Mouse (Mus musculus) gastrocnemius, postnatal 36 days (tissue): ENCODE measurements around the gene Stat4. TPM values are rescaled to one million over a fixed set of nuclear protein-coding genes. Genes with fewer than 3 reads are reported as not detected.

Experiments used
- DNase-seq, 2 experiments: peaks; one replicate each; pipeline ENCODE4 v3.0.0; 2022
- intact Hi-C: fragments of 180-260 bp; cut with DNase I; formaldehyde crosslinking; loops from one replicate; pipeline ENCODE4 v1.15.1; 2025
- total RNA-seq, 2 experiments: library from RNA; stranded (reverse); gene quantifications; 2 replicates each; pipeline ENCODE4 v1.2.3; 2021

Stat4 gene
- total RNA-seq, 2 experiments from 2014 or later = 0.18 TPM; not detected in 1

DNA sequence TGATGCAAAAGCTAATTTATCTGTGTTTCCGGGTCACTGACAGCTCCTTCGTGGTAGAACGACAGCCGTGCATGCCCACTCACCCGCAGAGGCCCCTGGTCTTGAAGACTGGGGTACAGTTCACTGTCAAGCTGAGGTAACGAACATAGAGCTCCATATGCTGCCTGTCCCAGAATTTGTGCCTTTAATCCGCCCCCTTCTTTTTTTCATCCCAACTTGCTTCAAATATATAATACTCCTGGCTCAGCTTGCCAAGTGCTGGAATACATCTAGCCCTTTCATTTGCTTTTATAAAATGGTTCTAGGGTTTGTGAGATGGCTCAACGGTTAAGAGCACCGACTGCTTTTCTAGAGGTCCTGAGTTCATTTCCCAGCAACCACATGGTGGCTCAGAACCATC is 153.6 kb downstream of the Stat4 start:
- no peak for DNase-seq
- intact Hi-C loops = loop anchor here (10.0 kb wide), 1 partner anchor 494 kb away; the partner anchor contains the start of gene Nemp2

DNA sequence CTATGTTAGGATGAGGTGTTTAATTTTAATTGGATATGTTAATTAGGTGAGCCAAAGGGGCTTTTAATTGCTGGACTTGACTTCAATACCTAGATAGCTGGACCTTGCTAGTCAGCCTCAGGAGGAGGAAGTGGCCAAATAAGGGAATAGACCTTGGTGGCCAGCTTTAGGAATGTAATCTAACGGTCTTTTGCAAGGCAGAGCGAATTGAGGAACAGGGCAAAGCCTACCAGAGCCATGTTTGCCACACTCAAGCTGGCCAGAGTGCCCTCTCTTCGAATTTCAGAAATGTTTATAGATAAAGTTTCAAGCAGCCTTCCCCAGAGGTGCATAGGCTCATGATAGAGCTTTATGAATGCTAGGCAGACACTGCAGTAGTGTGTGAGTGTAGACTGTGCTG is 154.5 kb downstream of the Stat4 start:
- DNase-seq = no peak
- intact Hi-C loops = loop anchor here (10.0 kb wide), 1 partner anchor 493 kb away; the partner anchor contains the start of gene Nemp2

DNA sequence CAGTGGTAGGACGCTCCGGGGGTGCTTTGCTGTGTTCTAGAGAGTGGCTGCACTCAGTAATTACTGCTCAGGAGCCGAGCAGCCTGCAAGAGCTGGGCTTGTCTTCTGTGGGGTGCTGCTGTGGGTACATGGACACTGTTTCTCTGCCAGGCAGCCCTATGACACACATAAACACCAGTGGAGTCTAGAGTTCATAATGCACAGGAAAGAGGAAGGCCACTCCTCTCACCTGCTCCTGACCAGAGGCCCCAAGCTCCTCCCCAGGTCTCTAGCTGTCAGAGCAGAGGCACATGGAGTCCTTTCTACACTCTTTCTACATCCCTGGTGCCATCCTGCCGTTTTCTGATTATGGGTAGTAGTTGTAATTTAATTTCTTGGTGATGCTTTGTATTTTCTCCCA is 155.2 kb downstream of the Stat4 start:
- intact Hi-C loops = loop anchor here (10.0 kb wide), 1 partner anchor 493 kb away; the partner anchor contains the start of gene Nemp2
- DNase-seq = no peak

DNA sequence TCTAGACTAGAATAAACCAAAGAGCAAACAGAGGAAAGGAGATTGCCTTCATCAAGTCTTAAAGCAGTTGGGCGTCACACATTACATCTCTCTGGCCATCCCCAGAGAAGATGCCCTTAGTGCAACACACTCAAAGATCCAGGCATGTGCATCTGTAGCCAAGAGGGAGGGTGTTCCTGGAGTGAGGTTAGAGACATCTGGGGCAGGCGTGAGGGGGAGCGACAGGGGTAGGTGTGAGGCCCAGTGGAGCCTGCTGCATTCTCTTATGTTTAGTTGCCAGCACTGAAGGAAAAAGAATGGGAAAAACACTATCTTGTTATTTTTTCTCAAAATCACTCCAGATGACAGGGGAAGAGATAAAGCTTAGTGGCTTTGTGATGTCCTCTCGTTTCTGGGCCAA is 156.2 kb downstream of the Stat4 start:
- intact Hi-C loops = loop anchor here (10.0 kb wide), 1 partner anchor 492 kb away; the partner anchor contains the start of gene Nemp2
- no peak for DNase-seq

DNA sequence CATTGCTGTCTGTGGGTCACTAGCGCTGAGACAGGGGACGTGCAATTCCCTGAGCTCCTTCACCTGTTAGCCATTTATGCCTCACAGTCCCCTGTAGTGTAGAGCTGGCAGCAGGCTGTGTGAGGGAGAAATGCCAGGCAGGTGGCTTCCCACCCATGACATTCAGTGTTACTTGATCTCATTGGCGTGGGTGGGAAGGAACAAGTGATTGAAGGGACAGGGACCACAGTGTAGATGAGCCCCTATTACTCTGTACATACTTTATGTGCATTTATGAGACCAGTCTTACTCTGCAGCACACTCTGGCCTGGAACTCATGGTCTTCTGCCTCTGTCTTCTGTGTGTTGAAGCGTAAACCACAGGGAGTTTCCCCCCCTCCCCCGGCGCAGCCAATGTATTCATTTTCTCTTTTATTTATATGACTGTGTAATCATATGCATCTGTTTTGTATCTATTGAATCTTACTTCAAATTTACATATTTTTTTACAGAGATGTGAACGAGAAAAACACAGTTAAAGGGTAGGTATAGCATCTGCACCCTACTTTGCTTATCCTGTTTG is 156.7 kb downstream of the Stat4 start:
- DNase-seq = no peak
- intact Hi-C loops = loop anchor here (10.0 kb wide), 1 partner anchor 491 kb away; the partner anchor contains the start of gene Nemp2

DNA sequence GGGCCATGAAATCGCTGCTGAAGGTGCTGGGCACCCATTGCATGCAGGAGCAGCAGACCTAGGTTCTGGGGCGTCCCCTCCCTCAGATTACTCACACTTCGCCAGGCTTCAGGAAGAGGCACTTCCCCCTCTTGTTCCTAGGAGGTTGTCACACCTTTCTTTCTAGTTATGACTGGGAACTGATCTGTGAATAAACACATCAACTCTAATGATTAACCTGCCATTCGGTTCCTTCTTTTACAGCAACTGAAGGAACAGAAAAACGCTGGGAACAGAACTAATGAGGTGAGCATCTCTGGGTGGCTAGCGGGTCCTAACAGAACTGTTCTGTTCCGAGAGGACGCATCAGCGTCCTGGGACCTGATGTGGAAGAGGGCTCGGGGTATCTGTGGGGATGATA is 158.0 kb downstream of the Stat4 start:
- no peak for DNase-seq
- intact Hi-C loops = loop anchor here (10.0 kb wide), 1 partner anchor 490 kb away; the partner anchor contains the start of gene Nemp2

DNA sequence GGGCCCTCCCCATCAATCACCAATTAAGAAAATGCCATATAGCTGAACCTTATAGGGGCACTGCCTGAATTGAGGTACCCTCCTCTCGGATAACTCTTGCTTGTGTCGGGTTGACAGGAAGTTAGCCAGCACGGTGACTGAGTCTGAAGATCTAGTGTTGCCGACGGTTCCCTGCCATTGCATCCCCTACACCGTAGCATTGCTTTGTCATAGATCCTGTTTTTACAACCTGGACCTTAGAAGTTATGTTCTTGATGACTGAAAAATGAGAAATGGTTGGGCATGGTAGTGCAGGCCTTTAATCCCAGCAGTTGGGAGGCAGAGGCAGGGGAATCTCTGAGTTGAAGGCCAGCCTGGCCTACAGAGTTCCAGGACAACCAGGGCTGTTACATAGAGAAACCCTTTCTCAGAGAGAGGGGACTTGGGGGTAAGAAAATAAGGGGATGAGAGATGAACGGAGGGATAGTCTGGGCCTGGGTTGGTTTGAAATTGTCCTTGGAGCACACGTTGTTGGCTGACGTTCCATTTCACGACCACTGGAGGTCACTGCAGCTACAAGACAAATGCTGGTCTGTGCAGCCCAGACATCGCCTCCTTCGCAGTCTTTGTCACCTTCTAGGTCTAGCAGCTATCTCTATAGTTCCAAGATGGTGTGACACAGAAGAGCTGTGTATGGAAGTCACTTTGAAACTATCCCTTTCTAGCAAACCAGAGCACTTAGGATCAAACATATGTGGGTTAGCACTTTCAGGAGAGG is 159.4 kb downstream of the Stat4 start:
- peak in 1 of 2 experiments; percentile 23 for DNase-seq
- intact Hi-C loops = loop anchor here (1.0 to 10.0 kb wide), 2 partner anchors 156 to 488 kb away; partner anchors contain the start of gene Nemp2

DNA sequence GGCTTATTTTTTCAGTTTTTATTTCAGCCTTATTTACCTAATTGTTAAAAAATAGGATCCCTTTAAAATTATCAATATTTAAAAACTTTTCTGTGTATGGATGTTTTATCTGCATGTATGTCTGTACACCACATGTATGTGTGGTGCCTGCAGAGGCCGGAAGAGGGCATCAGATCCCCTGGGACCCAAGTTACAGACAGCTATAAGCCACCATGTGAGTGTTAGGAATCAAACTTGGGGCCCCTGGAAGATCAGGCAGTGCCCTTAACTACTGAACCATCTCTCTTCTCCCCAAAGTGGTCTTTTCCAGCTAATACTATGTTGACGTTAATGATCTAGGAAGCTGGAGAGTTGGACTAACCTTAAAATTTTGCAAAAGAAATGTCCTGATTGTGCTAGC is 160.5 kb downstream of the Stat4 start:
- no peak for DNase-seq
- intact Hi-C loops = loop anchor here (10.0 kb wide), 1 partner anchor 487 kb away; the partner anchor contains the start of gene Nemp2

DNA sequence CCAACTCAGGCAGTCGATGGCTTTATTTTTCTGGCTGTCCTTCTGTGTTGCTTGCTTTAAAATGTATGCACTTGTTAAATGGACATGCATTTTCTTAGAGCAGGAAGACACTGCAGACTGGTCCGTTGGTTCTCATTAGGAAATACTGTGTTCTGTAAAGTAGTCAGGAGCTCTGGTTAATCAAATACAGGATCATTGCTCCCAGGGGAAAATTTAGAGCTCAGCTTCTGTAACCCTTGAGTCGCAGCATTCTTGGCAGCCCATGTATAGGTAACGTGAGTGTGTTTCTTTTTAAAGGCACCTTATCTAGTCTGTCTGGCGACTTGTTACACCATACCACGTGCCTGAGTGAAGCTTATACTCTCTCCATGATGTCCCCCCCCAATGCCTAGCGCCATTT is 161.2 kb downstream of the Stat4 start:
- intact Hi-C loops = loop anchor here (1.0 to 10.0 kb wide), 2 partner anchors 119 to 487 kb away; partner anchors contain the start of gene Nemp2
- DNase-seq = no peak

DNA sequence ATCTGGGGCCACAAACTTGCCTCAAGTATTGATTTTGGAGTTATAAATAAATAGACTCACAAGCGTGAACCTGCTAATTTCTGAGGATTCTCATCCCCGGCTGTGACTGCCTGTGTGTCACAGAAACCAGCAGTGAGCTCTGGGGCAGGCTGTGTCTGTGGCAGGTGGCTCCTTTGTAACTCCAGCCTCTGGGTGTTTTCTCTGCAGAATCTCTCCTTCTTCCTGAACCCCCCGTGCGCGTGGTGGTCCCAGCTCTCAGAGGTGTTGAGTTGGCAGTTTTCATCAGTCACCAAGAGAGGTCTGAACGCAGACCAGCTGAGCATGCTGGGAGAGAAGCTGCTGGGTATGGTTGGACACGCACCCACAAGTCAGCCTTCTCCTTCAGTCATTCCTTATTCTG is 161.7 kb downstream of the Stat4 start:
- no peak for DNase-seq
- intact Hi-C loops = loop anchor here (1.0 to 10.0 kb wide), 2 partner anchors 119 to 486 kb away; partner anchors contain the start of gene Nemp2

DNA sequence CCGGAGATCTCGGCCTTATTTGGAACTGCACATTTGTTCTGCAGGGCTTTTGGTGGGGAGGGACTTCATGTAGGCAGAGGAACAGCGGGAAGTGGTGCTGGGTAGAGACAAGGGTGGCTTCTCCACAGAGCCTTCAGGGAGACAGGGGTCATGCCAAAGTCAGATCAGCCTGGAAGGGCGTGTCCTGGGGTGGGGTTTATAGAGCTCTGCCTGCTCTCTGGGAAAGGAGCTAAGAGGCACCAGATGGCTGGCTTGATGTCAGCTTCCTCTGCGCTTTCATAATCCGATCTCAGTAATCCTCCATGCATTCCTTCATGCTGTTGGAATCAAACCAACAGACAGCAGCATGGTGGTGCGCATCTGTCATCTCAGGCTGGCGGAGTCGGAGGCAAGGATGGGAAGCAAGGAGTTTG is 163.0 kb downstream of the Stat4 start:
- peak; percentile 51 to 57 for DNase-seq
- intact Hi-C loops = loop anchor here (10.0 kb wide), 1 partner anchor 485 kb away; the partner anchor contains the start of gene Nemp2

DNA sequence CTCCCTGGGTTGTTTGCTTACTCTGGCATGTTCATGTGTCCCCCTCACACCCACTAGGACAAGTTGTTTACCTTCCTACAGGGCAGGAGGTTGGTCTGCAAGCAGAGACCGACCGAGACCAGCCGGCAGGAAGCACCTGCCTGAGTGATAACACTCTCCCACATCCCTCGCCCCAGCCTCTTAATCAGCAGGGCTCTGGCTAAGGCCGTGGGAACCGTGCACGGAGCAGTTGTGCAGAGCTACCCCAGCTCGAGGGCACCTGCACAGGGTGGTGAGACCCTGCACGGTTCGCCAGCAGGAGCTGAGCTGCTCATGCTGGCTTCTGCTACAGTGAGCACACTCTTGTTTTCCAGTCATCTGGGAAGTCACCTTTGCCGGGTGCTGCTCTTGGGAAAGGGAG is 163.7 kb downstream of the Stat4 start:
- intact Hi-C loops = no loop called here
- no peak for DNase-seq

DNA sequence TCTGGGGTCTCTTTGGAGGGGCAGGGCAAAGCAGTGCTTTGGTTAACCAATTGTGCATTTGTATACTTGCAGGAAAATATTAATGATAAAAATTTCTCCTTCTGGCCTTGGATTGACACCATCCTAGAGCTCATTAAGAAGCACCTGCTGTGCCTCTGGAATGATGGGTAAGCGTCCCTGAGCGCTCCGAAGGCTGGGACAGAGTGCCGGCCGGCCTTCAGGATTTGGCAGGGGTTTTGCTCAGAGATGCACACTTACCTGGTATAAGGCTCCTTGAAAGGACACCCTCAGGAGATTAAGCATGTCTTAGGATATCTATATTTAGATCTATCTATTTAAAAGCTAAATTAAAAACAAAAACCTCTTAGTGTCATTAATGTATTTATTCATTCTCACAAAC is 164.2 kb downstream of the Stat4 start:
- DNase-seq = no peak
- intact Hi-C loops = no loop called here

DNA sequence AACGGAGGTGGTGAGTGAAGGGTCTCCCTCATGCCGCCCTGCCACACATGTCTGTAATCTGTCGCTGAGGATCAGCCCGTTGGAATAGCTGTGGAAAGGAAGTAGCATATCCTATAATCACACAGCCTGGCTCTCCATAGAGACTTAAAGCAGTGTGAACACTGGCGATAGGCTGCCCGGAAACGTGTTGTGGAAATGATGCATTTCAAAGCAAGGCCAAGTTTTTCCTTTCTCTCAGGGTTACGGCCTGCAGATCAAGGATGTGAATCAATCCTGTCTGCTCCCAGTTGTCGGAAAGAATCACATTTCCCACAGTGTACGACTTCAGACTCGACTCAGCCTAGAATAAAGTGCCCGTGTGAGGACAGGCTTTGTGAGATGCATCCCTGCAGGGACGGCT is 165.4 kb downstream of the Stat4 start:
- intact Hi-C loops = no loop called here
- DNase-seq = peak in 1 of 2 experiments; percentile 9

DNA sequence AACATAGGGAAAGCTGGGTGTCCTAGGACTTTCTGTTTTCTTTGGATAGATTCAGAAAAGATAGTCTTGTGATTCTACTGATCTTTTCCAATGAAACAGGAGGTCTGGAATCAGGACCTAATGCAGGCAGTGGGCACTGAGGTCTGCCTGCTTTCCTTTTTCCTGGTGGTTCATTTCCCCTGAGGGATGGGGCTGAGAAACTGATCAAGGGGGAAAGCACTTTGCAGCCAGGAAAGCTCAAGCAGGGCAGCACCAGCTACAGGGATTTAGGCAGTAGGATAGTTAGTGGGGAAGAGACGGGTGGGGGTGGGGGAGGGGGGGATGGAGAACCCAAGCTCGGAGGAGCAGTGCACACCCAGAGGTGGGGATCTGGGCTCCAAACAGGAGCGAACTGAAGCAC is 166.0 kb downstream of the Stat4 start:
- intact Hi-C loops = no loop called here
- DNase-seq = no peak

DNA sequence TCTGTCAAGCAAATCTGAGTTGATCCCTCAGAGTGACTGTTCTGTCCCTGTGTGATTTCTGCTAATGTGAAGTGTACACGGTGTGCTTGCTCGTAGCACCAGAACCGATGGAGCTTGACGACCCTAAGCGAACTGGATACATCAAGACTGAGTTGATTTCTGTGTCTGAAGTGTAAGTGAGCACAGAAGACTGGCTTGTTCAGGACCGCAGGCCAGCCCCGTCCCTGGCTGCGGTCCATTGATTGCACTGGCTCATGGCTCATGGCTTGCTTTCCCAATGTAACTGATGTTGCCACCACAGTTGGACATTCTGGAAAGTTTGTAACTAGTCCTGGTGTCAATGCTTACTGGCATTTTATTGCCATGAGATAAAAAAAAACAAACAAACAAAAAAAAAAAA is 167.9 kb downstream of the Stat4 start:
- intact Hi-C loops = no loop called here
- no peak for DNase-seq

DNA sequence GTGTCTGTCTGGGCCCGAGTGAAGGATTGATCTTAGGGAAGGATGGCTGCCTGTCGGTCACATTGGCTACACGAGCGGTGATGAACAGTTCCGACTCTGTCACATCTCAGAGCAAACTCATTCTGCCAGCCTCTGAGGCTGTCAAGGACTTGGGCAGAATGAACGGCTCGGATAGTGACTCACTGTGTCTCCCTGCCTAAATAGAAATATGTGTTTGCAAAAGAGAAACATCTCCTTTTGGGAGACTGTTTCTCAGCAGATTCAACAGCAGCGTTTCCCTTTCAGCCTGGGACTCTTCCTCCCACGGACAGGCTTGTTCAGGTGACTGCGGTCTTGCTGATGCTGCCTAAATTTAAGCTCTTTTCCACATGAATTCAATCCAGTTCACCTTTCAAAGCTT is 169.4 kb downstream of the Stat4 start:
- intact Hi-C loops = no loop called here
- peak in 1 of 2 experiments; percentile 2 for DNase-seq
